Mouse (Mus musculus) lung, adult 2 months (tissue): Measurements from ENCODE around the gene Tmem82. TPM values are rescaled to one million over a fixed set of nuclear protein-coding genes. Genes with fewer than 3 reads are reported as not detected.

Experiments used
- DNase-seq: peaks from one replicate; pipeline ENCODE4 v3.0.0; 2022
- H3K4me1 ChIP-seq: fragments of 200-500 bp; 2 replicates; pipeline ENCODE4 v1.6.1; 2011; ENCODE audit warnings: low read length; ENCODE audit not compliant: control insufficient read depth, insufficient read depth
- H3K4me3 ChIP-seq: fragments of 200-500 bp; replicated peaks from 2 replicates; pipeline ENCODE3; 2011; ENCODE audit warnings: low read depth, mild to moderate bottlenecking, control low read depth, low read length; ENCODE audit errors: extremely low read depth
- CTCF ChIP-seq: fragments of 200-500 bp; IDR thresholded peaks from 2 replicates; pipeline ENCODE4 v1.5.1; 2011; ENCODE audit warnings: mild to moderate bottlenecking, low read length, control low read depth; ENCODE audit not compliant: insufficient read depth
- POLR2A ChIP-seq: fragments of 200-500 bp; IDR thresholded peaks from 2 replicates; pipeline ENCODE4 v1.6.1; 2011; ENCODE audit warnings: low read depth, mild to moderate bottlenecking, control low read depth, low read length, borderline replicate concordance; ENCODE audit errors: extremely low read depth
- WGBS: fragments of 180-500 bp; shearing (Covaris S2); methylation state at CpG from one replicate; pipeline ENCODE4 v1.1.7; 2018; 5-methylcytosine and 5-hydroxymethylcytosine counted together
- polyA plus RNA-seq: library from polyadenylated mRNA; depleted of rRNA; stranded (reverse); fragments of >200 nt; gene quantifications from 2 replicates; pipeline ENCODE4 v1.2.3, GENCODE M21; 2012

Tmem82 gene
- polyA plus RNA-seq, 1 experiment = 5.1 TPM

DNA sequence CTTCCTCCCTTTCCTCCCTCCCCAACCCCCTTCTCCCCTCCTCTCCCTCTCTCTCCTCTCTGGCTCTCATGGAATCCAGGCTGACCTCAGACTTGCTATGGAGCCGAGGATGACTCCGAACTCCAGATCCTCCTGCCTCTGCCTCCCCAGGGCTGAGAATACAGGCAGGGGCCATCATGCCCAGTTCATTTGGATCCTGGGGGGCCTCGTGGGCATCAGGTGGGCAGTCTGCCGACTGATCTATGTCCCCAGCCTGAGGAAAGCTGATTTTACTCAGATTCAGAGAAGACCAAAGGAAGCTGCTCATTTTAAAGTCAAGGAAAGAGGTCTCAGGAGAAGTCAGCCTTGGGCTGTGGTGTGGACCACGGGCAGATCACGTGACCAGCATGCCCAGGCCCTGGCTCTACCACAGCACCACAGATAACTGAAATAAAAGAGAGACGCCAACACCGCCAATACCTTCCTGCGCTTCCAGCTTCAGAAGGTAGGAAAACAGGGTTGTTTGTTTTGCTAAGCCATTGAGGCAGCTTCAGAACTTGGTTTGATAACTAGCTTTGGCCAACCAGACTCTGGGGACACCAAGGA is 958 bp upstream of the Tmem82 start:
- no peak for DNase-seq
- WGBS = 82% methylated on average over 9 of the region's 9 CpGs
- peaks cover 13% of the 10 kb centered on the region for H3K4me1 ChIP-seq
- no peak overlapping the region for H3K4me3 ChIP-seq
- TF ChIP-seq POLR2A = no peak

DNA sequence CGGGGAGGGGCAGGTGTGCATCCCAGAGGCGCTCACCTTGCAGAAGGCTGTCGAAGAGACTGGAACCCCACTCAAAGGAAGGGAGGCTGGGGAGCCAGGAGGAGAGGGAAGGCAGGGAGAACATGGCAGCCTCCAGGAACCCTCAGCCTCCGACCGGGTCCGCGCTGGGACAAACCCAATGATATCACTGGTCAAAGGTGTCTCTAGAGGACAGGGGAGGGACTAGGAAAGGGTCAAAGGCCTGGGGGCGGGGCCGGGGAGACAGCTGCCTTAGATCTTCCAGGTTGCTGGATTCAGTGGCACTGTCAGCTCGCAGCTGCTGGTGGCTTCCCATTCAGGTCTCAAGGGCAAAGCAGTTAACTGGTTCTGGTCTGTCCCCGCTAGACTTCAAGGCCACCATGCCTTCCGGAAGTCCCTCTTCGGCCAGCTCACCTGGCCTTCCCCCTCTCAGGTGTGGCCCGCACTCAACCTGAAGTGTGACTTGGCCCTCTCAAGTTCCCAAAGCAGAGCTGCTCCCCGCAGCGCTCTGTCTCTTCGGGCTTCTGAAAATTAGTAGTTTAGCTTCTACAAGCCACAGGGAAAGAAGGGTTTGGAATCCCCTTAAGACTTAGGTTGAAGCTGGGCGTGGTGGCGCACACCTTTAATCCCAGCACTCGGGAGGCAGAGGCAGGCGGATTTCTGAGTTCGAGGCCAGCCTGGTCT is 419 bp downstream of the Tmem82 start:
- H3K4me1 ChIP-seq = peaks cover 9% of the 10 kb centered on the region
- 15% methylated on average over 21 of the region's 22 CpGs for WGBS
- peak; percentile 49 for DNase-seq
- peak overlapping the region; percentile 30 for H3K4me3 ChIP-seq
- no peak for TF ChIP-seq POLR2A
- TF ChIP-seq CTCF = no peak

DNA sequence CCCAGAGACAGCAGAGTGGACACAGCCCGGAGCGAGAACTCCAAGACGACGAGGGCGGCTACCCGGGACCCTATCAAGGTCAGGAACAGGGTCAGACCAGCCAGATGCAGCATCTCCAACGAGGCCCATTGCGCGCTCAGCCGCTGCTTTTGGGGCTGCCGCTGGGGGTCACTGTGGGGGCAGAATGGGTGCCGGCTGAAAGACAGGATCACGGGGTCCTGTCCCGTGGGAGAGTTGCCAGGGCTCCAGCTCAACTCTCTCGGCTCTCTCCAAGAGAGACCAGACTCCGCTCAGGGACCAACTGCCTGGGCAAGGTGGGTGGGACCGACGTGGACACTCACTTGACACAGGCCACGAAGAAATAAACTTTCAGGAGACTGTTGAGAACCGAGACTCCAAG is 1.1 kb downstream of the Tmem82 start:
- Histone ChIP-seq H3K4me3 (peak overlapping the region; percentile 30), H3K4me1 (peaks cover 9% of the 10 kb centered on the region)
- peak; percentile 60 for DNase-seq
- TF ChIP-seq POLR2A = no peak
- peak; percentile 32; the same call in 1 of the 2 replicates for TF ChIP-seq CTCF
- WGBS = 7% methylated on average over 20 of the region's 20 CpGs

DNA sequence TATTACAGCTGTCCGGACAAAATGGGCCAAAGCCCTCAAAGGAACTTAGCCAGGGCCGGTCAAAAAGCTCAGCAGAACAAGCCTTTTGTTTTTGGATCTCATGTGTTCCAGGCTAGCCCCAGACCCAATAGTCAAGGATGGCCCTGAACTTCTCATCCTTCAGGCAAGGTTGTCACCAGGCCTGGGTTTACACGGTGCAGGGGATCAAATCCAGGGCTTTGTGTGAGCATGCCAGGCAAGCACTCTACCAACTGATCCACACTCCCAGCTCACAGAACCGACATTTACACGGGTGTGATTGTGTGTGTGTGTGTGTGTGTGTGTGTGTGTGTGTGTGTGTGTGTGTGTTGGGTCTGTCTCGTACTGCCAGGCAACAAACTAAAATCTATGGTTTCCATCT is 1.6 kb downstream of the Tmem82 start:
- WGBS = 77% methylated on average over 6 of the region's 6 CpGs
- H3K4me1 ChIP-seq = peaks cover 9% of the 10 kb centered on the region
- no peak for TF ChIP-seq CTCF
- no peak for TF ChIP-seq POLR2A
- no peak overlapping the region for H3K4me3 ChIP-seq
- DNase-seq = no peak

DNA sequence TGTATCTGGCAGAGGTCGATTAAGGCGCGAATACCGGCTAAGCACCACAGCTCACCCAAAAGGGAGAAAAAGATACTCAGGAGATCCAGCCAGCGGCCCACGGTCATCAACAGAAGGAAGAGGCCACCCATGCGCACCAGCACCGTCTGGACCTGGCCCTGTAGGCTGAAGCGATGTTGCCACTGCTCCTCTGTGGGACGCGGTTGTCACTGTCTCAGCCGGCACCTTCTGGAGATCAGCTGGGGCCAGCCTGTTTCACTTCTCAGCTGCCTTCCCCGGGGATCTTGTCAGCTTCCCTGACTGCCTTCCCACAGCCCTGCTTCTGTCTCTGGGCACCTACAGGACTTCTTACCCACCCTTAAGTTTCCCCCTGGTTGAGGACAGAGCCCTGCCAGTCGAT is 3.5 kb downstream of the Tmem82 start:
- Histone ChIP-seq H3K4me1 (peaks cover 9% of the 10 kb centered on the region), H3K4me3 (no peak overlapping the region)
- no peak for DNase-seq
- TF ChIP-seq CTCF (no peak), POLR2A (no peak)
- 83% methylated on average over 14 of the region's 14 CpGs for WGBS

DNA sequence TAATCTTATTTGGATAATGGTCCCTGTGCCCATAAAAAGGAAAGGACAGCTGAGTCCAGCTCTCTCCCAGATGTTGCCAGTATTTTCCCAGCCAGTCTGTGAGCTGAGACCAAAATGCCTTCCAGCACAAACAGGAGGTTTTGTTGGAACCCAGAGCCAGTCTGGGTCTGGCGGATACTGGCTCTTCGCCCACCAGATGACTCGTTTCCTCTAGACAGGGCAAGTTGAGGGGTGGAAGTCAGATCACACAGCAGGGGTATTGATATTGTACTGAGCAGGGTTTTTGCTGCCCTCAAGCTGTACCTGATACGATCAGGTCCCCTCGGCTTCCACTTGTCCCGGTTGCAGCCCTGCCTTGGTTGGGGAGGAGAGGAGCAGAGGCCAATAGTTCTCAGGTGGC is 8.9 kb downstream of the Tmem82 start:
- no peak for DNase-seq

DNA sequence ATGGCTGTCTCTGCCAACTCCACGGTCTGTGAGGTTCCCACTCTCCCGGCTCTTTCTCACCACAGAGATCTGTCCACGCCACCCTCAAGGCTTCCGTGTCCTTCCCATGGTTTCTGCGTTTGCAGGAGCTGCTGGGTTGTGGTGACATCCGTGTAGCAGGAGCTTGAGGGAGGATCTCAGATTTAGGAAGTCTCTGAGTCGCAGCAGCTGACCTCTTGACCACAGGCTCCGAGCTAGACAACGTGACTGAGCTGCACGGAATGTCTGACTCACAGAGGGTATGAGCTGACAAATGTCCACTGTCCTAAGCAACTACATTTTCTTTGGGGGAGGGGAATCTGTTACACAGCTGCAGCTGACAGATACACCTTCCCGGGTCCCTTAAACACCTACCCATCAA is 12.6 kb downstream of the Tmem82 start, which contains the start of gene Fblim1:
Fblim1 (minus strand) TSS at position 236 of the 400 bp plus-strand sequence.
- WGBS = 68% methylated on average over 11 of the region's 11 CpGs
- DNase-seq = no peak
- peak; percentile 80; the same call in 1 of the 2 replicates for TF ChIP-seq POLR2A
- TF ChIP-seq CTCF = no peak
- Histone ChIP-seq H3K4me3 (peak within 1 kb of the TSS; percentile 31), H3K4me1 (peaks cover 13% of the 10 kb centered on the region)

More for the DNA sequence above, 8.9 kb downstream of the Tmem82 start:
- peaks cover 4% of the 10 kb centered on the region for H3K4me1 ChIP-seq
- TF ChIP-seq CTCF = no peak
- TF ChIP-seq POLR2A = no peak
- H3K4me3 ChIP-seq = no peak overlapping the region
- 40% methylated on average over 6 of the region's 6 CpGs for WGBS

DNA sequence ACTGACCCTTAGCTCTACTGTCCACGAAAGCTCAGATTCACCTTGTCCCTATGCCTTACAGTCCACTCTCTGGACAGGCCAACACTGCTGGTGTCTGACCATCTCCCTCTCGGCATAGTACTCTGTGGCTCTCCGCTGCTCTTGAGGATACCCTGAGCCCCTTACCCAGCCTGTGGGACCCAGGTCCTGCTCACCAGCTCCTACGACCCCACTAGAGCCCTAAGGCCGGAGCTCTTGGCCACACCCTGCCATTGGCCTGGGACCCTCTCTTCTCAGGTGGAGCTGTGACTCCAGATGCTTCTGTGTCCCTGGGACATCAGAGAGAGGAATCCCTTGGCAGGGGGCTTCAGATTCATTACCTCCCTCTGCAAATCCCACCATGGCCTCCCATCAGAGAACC is 13.0 kb downstream of the Tmem82 start:
- TF ChIP-seq POLR2A = no peak
- TF ChIP-seq CTCF = no peak
- peaks cover 13% of the 10 kb centered on the region for H3K4me1 ChIP-seq
- no peak for DNase-seq
- H3K4me3 ChIP-seq = peak overlapping the region; percentile 31
- WGBS = 90% methylated on average over 5 of the region's 5 CpGs

DNA sequence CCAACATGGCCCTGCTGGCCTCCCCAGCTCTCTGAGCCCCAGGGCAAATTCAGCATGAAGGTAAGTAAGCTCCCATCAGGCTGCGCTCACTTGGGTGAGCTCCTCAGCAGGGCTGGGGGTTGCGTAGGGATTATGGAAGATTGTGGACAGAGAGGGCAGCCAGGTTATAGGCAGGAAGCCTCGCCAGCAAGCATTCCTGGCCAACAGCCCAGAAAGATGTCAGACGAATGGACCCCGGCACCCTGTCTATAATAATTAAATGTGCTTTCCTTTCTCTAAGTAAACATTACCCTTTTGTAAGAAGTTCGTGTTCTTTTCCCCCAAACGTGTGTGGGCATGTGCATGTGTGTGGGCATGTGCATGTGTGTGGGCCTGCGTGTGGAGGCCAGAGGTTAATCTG is 13.9 kb downstream of the Tmem82 start:
- H3K4me1 ChIP-seq = peaks cover 10% of the 10 kb centered on the region
- WGBS = 27% methylated on average over 8 of the region's 8 CpGs
- no peak overlapping the region for H3K4me3 ChIP-seq
- TF ChIP-seq CTCF (no peak), POLR2A (no peak)
- DNase-seq = no peak

DNA sequence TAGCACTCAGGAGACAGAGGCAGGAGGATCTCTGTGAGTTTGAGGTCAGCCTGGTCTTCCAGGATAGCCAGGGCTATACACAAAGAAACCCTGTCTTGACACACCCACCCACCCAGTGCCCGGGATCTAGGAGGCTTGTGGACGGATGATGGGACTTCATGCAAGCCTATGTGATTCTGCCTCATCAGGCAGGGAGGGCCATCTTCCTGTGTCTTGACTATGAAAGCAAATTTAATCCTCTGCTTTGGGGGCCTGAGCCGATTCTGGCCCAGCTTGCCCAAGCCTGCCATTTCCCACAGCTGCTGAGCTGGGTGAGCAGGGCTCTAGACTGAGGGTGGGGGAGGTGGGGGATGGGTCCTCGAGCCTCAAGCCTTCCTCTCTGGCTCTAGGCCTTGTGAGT is 14.5 kb downstream of the Tmem82 start:
- Histone ChIP-seq H3K4me1 (peaks cover 10% of the 10 kb centered on the region), H3K4me3 (no peak overlapping the region)
- WGBS = 70% methylated on average over 4 of the region's 4 CpGs
- DNase-seq = no peak
- no peak for TF ChIP-seq CTCF
- TF ChIP-seq POLR2A = no peak
